Mouse (Mus musculus): ENCODE data around the gene Gm48552. TPM values are rescaled to one million over a fixed set of nuclear protein-coding genes. Genes with fewer than 3 reads are reported as not detected.
A peak's percentile ranks its signal among the peaks of the same experiment; 100 is the strongest.

Gm48552 gene
- total RNA-seq, 2 experiments from 2014 or later, result 5.5 to 8.1 TPM

DNA sequence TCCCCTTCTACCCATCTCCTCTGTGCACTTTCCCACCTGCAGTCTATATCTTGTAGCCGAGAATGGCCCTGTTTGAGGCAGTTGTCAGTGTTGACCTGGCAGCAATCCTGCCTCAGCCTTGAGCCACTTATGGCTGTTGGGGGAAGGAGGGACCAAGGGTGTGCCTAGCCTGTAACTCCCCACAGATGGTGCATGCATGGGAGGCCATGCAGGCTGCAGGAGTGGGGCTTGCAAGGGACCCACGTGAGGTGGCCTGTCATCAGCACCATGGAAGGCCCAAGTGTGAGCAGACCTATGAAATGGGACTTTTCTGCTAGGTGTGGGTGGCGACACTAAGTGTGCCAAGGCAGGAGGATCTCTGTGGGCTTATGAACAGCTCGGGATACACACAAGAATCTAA is 23.7 kb upstream of the Gm48552 start:
- DNase-seq (ENCODE audit: low spot score in 2 of 2), result no peak
- Histone ChIP-seq H3K27ac (peak overlapping the region; percentile 19), H3K4me3 (no peak overlapping the region)
- TF ChIP-seq CTCF (conservative IDR thresholded peaks at IDR 0.05), result no peak

DNA sequence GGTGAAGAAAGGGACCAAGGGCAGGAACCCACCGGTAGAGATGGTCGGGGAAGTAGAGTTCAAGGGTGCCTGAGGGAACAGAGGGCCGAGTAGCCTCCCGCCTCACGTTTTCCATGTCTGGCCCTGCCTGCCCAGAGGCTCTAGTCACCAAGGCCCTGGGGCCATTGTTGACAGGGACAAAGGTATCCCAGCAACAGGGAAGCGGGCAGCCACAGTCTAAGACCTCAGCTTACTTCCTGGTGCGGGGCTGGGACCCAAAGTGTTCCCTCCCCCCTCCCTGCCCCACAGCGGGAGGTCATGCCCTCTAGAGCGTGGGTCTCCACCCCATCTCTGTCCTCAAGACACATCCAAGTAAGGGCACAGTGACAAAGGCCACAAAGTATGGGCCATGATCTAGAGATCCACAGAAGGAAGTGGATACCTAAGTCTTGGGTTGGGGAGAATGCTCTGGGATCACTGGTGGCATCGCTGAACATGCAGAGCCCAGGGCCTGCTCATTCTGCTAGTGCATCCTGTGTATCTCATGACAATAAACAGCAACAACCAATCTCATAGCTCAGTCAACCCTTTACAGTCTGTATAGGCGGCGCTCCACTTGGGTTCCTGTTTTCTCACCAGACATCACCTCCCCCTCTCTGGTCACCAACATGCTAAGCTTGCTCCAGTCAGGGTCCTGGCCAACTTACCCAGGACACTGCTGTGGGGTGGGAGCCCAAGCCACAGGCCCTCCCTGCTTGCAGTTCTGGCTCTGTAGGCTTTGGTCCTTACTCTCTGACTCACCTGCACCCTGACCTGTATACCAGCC is 22.9 kb upstream of the Gm48552 start, which contains the start of gene 4930404N11Rik:
TSS of gene 4930404N11Rik (minus strand) at position 145 of the 805 bp plus-strand sequence.
- Histone ChIP-seq H3K4me3 (no peak within 1 kb of the TSS), H3K27ac (peak within 1 kb of the TSS; percentile 28)
- TF ChIP-seq CTCF (conservative IDR thresholded peaks at IDR 0.05), result no peak
- DNase-seq (ENCODE audit: low spot score in 2 of 2), result no peak

DNA sequence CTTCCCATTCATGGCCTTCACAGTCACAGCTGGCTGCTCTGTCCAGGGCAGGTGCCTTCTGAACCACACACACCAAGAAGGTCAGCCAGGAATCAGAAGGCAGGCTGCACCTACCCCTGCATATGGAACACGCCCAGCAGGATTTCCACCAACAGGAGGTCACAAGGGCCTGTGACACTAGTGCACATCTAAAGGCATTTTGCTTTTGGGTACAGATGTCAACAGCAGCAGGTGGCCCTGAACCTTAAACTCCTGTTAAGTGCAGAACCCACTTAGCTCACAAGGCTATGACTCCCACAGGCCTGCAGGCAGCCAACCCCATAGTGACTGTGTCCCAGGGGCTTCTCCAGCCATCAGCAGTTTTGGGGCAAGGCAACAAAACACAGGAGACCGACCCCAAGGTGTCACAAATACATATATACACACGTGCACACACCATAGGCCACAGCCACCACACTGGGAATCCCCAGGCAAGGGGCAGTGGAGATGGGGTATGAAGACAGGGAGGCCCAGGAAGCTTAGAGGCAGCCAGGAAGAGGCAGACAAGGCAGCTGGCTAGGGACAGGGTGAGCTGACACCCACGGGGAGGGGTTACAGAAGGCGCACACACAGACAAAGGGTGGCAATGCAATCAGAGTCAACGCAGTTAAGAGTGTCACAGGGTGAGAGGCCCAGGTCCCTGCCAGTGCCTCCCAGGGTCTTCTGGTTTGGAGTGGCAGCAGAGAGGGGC is 22.2 kb upstream of the Gm48552 start:
- peak overlapping the region; percentile 28; the same call in 1 of the 2 replicates for H3K27ac ChIP-seq
- TF ChIP-seq CTCF (conservative IDR thresholded peaks at IDR 0.05), result no peak
- no peak for DNase-seq (ENCODE audit: low spot score in 2 of 2)

DNA sequence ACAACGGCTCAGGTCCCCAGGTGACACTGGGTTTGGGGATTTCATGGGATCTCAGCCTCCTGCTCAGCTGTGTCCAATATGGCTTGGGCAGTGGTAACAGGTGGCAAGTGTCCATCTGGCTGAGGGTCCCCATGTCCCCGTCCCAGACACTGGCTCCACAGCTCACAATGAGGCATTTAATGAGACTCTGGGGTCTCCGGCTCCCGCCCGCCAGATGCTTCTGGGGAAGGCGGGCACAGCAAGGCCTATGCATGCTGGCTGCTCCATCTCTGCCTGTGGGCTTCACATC is 21.7 kb upstream of the Gm48552 start:
- H3K4me3 ChIP-seq, result no peak overlapping the region
- no peak overlapping the region for H3K27ac ChIP-seq
- no peak for DNase-seq (ENCODE audit: low spot score in 2 of 2)
- no peak for TF ChIP-seq CTCF (conservative IDR thresholded peaks at IDR 0.05)

More for the DNA sequence above, 22.2 kb upstream of the Gm48552 start:
- no peak overlapping the region for H3K4me3 ChIP-seq

DNA sequence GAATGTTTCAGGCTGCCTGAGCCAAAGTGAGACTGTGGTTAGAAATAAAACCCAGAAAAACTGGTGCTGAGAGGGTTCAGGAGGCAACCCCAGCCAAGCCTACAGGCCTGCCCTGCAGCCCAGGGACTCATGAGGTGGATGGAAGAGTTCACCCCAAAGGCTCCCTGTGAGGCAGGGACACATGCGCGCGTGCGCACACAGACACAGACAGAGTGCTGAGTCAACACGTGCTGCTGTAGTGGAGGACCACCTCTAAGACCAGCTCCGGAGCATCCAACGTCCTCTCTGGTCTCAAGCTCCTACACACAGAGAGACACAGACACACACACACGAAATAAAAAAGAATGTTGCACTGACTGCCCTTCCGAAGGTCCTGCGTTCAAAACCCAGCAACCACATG is 13.5 kb upstream of the Gm48552 start:
- Histone ChIP-seq H3K4me3 (no peak overlapping the region), H3K27ac (no peak overlapping the region)
- DNase-seq (ENCODE audit: low spot score in 2 of 2), result no peak
- TF ChIP-seq CTCF (conservative IDR thresholded peaks at IDR 0.05), result no peak

DNA sequence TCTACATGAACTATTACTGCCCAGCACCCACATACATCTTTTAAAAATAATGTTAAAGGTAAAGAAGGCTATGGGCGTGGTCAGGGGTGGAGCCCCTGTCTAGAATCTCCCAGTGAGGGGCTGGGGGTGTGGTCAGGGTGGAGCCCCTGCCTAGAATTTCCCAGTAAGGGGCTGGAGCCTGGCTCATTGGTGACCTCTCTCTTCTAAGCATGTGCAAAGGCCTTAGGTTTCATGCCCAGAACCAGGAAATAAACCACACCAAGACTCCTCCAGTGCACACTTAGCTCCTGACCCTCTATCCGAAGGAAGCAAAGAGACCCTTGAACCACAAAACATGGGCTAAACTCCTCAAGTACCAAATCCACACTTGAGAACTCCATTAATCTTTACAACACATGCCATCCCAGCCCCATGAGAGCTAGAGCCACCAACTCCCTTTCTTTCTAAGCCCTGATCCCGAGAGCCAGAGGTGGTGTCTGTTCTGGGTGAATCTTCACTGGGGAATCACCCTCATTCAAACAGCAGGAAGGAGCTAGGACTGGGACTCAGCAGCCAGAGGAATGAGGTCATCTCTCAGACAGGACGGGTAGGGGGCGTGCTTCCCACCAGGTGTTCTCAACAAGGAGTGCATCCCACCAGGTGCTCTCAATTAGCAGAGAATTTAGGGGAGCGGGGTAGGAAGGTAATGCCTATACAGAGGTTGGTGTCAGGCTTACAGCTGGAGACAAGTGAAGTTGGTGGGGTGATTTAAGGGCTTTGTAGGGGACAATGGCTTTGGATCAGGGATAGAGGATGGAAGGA is 12.0 kb upstream of the Gm48552 start:
- peak overlapping the region; percentile 70; the same call in 1 of the 2 replicates for H3K4me3 ChIP-seq
- no peak overlapping the region; the same call in 1 of the 2 replicates for H3K27ac ChIP-seq
- 0 out of 2 replicates have a peak, but pooled peaks have one; percentile 4 for TF ChIP-seq CTCF (conservative IDR thresholded peaks at IDR 0.05)
- no peak for DNase-seq (ENCODE audit: low spot score in 2 of 2)

DNA sequence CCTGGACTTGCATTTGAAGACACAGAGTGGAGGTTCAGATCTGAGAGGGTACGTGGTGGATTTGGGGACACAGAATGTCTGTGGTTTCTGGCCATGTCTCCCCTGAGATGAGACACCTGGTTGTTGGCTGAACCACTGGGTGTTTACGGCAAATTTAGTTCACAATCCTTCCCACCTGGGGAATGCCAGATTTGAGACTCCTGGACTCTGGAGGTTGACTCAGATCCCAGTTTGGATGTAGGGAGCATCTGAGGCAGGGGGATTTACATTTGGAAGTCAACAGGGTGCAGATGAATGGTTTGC is 11.5 kb upstream of the Gm48552 start:
- no peak for TF ChIP-seq CTCF (conservative IDR thresholded peaks at IDR 0.05)
- H3K4me3 ChIP-seq, result peak overlapping the region; percentile 70
- no peak overlapping the region; the same call in 1 of the 2 replicates for H3K27ac ChIP-seq
- DNase-seq (ENCODE audit: low spot score in 2 of 2), result no peak

DNA sequence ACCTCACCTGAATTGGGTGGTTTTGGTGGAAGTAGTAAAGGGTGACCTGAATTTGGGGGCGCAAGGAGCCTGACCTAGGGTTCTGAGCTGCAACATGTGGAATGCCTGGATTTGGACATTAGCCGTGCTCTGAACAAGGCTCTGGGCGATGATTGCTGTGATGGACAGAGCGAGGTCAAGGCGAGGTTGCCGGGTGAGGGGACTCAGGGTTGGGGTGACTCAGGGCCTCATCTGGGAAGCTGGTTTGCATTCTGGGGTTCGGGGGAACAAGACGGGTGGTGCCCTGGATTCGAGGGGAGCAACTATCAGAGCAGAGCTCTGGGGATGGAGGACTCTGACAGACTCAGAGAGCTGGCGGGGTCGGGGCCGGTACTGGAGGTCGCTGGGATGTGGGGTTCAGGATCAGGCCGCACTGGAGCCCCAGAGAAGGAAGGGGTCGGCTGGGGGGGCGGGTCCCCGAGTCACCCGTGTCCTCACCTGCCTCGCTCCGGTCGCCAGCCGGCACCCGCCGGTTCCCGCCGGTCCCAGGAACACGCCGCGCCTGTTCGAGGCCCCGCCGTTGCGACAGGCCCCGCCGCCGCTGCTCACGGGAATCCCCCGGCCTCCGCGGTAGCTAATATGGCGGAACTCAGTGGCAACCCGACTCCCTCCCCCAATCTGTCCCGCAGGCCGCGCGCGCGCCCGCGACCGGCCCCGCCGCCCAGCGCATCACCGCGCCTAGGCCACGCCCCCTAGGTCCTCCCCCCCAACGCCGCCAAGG is 10.8 kb upstream of the Gm48552 start, which contains the start of gene Fzr1:
TSS of gene Fzr1 (minus strand) at position 724 of the 760 bp plus-strand sequence.
- Histone ChIP-seq H3K4me3 (peak within 1 kb of the TSS; percentile 70), H3K27ac (peak within 1 kb of the TSS; percentile 92)
- no peak for TF ChIP-seq CTCF (conservative IDR thresholded peaks at IDR 0.05)
- DNase-seq (ENCODE audit: low spot score in 2 of 2), result peak in 1 of 2 experiments; percentile 36

DNA sequence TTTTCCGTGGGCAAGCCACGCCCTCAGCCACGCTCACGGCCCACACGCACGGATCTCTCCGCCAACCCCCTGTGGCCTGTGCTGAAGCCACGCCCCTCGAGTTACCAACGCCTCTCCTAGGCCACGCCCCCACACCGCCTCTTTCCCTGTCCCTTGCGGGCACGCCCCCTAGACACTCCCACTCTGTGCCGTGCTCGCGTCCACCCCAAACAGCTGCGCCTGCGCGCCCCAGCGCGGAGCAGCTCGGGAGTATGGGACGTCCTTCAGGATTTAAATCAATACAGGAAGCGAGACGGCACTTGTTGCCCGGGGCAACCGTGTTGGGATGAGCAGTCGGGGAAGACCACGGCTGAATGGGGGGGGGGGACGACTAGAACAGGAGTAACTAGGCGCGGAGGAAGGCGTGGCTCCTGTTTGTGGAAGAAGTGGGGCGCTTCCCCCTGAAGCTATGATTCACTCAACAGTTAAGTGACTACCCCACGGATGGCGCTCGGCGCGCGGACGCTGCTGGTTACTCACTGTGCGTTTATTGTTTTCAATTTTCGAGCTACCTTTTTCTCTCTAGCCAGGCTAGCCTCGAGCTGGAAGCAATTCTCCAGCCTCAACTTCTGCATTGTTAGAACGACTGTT is 10.1 kb upstream of the Gm48552 start:
- peak; percentile 100 for DNase-seq (ENCODE audit: low spot score in 2 of 2)
- Histone ChIP-seq H3K4me3 (peak overlapping the region; percentile 62), H3K27ac (peak overlapping the region; percentile 50; the same call in 1 of the 2 replicates)
- TF ChIP-seq CTCF (conservative IDR thresholded peaks at IDR 0.05), result no peak

DNA sequence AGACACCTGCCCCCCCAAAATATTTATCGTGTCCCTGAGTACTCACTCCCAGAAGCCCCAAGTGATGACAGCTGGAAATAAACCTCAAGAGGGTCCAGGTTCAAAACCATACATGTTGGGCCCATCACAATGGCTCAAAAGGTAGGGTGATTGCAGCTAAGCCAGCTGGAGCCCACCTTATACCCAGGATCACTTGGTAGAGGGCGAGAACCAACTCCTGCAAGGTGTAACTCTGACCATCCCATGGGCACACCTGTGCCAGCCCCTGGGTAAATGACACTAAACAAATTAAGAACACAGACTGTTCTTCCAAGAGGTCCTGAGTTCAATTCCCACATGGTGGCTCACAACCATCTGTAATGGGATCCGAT is 9.6 kb upstream of the Gm48552 start:
- no peak for DNase-seq (ENCODE audit: low spot score in 2 of 2)
- H3K27ac ChIP-seq, result peak overlapping the region; percentile 50; the same call in 1 of the 2 replicates
- H3K4me3 ChIP-seq, result peak overlapping the region; percentile 62
- no peak for TF ChIP-seq CTCF (conservative IDR thresholded peaks at IDR 0.05)

DNA sequence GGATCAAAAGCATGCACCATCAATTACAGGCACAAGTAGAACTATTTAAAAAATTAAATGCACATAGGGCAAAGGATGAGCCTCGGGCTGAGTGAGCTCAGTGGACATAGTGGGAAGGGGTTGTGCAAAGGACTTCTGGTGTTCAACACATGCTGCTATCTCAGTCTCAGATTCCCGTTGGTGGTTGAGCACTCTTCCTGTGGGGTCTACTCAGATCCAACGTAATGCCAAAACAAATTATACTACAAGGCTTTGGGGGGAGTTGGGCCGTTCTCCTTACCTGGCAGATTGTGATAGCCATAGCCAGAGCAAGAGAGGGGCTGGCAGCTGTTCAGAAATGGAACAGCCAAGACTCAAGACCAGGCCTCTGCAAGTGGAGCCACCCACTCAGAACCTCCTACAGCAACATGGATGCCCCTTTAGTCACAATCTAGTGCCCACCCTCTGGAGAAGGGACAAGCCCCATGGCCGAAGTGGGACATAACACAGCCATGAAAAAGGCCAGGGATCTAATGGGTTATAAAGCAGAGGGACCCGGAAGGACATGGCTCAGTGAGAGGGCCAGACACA is 8.9 kb upstream of the Gm48552 start:
- Histone ChIP-seq H3K4me3 (no peak overlapping the region), H3K27ac (no peak overlapping the region)
- TF ChIP-seq CTCF (conservative IDR thresholded peaks at IDR 0.05), result no peak
- DNase-seq (ENCODE audit: low spot score in 2 of 2), result no peak

All from layer of hippocampus, adult 2 months (tissue).